Mouse (Mus musculus): ENCODE results near the gene Grhl3.

DNA sequence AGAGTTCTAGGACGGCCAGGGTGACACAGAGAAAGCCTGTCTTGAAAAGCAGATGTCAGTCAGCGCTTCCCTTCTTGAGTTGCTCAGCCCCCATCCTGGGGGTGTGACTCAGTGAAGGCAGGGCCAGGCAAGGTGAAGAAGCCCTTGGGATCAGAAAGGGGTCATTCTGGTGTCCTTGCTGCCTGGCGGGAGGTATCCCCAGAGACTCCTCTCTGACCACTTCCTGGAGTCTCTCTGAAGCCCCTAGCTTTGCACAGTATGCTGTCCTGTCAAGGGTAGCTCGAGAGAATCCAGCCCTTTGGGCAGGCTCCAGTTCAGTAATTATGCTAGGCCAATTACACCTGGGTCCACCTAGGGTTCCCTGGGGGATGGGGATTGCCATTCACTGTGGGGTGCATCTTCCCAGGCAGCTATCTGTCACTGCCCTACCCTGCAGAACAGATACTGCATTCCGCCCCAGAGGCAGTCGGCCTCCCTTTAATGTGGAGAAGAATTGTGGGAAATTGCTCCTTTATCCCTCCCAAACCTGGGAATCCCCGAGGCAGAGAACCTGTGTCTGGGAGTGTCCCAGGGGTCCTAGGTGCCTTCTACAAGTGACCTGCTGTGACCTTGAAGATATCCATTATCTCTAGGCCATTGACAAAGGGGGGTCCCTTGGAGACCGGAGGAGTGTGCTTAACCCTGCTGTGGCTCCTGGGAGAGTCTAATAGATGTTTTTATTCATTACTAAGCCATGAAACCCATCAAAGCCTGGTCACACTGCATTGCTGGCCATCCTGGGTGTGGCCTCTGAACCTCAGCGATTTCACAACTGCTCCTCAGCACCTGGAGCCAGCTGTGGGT, 41.4 kb downstream of the Grhl3 start:
- TF ChIP-seq GATA1 (IDR thresholded peaks at IDR 0.05; ENCODE audit: borderline replicate concordance, low read length) = no peak
- TF ChIP-seq FLI1 (IDR thresholded peaks at IDR 0.05; ENCODE audit: low read length) = no peak

Measured in megakaryocyte, embryonic 14.5 days (primary cell).